Mouse (Mus musculus) gastrocnemius, postnatal 25 days (tissue): ENCODE results near the gene Pcp4. TPM values are rescaled to one million over a fixed set of nuclear protein-coding genes. Genes with fewer than 3 reads are reported as not detected.

Source experiments
- DNase-seq: peaks from one replicate; pipeline ENCODE4 v3.0.0; 2022
- total RNA-seq, 2 experiments: library from RNA; stranded (reverse); gene quantifications; 1 replicate in 1 of 2; 2 replicates in 1 of 2; pipeline ENCODE4 v1.2.3; 2021

The Pcp4 gene
- total RNA-seq, 2 experiments from 2014 or later: 0.46 to 0.94 TPM

GRCm38 (mm10) chr16:96487007-96487684, 19.7 kb downstream of the Pcp4 start:
- no peak for DNase-seq

- no peak for DNase-seq
Measured at GRCm38 (mm10) chr16:96488038-96488437, 20.6 kb downstream of the Pcp4 start.

DNA sequence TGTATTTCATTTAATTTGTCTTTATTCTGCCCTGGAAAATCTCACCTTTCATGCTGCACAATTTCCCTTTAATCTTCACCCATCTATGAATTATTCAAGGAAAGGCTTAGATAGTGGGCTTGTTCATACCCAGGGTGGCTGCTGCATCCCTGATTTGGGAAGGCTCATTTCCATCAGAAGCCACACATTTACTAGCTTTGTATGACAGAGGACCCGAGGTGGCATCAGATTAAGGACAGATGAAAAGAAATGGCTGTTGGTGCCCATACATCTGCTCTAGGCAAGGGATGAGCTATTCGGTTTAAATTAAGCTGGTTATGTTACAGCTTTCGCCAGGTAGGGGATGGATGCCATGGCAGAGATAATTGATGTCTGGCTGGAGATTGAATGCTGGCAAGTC, 24.1 kb downstream of the Pcp4 start:
- DNase-seq: no peak

DNA sequence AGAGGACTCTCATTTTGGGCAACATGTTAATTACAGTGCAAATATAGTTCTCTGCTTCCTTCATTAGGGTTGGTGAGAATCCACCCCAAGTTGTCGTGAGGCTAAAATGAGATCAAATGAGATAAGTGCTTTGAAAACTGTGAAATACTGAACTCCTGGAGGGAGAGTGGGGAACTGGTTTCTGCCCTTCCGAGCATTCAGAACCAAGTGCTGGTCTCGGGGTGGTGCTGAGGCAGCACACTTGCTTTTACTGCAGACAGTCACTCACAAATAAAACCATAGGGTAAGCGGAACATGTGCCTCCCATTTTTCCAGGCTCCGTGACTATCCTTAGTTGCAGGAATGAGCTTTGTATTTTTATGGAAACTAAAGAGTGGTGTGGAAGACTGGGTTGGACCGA, 26.7 kb downstream of the Pcp4 start:
- DNase-seq: no peak

- no peak for DNase-seq
Measured at GRCm38 (mm10) chr16:96498951-96499350, 31.5 kb downstream of the Pcp4 start.

- no peak for DNase-seq
Measured at GRCm38 (mm10) chr16:96501241-96501640, 33.8 kb downstream of the Pcp4 start.

DNA sequence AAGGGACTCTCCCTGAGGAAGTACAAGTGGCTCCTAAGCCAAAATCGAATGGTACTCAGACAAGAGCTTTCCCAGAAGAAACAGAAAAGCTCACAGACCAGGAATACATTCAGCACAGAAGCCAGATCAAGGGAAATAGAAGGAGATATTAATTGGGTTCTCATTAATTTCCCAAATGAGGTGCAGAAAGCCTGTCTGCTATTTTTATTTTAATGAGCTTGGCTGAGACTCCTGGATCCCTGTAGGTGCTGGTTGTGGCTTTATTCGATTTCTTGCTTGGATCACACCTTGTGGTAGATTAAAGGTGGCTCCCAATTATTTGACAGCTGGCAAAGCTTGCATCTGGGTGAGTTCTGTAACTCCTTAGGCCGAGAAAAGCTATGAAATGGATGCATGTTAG, 35.2 kb downstream of the Pcp4 start:
- no peak for DNase-seq

- peak; percentile 52 for DNase-seq
Measured at GRCm38 (mm10) chr16:96514466-96514865, 47.1 kb downstream of the Pcp4 start.

- no peak for DNase-seq
Measured at GRCm38 (mm10) chr16:96527476-96527875, 60.1 kb downstream of the Pcp4 start.

- no peak for DNase-seq
Measured at GRCm38 (mm10) chr16:96528471-96528870, 61.1 kb downstream of the Pcp4 start.

GRCm38 (mm10) chr16:96529896-96530568, 62.6 kb downstream of the Pcp4 start:
- no peak for DNase-seq

- DNase-seq: no peak
Measured at GRCm38 (mm10) chr16:96530569-96530898, 63.1 kb downstream of the Pcp4 start.

DNA sequence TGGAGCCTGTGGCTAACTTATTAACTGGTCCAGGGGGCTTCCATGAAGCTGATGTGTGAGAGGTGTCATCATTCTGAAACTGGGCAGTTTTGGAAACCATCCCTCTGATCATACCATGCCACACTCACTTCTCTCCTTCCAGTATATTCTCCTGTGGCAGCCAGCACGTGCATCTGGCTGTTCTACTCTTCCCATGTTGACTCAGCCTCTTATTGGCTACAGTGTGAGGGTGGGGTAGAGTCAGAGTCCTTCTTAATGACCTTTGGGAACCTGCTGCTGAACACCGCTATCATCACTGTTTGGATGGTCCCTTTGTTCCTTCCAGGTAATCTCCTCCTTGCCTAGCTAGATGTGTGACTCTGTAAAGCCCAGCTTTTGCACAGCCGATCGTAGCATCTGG, 63.6 kb downstream of the Pcp4 start:
- DNase-seq: no peak

DNA sequence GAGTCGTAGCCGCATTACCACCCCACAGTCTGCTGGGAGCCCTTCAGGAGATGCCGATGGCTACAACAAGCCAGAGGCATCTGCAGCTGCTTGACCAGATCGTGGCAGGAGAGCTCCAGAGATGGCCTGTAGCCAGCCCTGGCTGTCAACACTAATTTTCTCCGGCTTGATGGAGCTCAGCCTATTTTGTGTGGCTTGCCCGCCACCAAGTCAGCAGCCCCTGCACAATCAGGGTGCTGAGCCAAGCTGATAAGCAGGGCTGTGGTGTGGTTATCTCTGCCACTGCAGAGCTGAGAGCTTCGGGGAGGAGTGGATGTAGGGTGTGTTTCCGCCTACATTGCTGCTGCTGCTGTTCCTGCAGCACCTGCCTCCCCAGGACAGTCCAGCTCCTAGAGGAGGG, 66.3 kb downstream of the Pcp4 start:
- no peak for DNase-seq

GRCm38 (mm10) chr16:96535271-96535670, 67.9 kb downstream of the Pcp4 start:
- DNase-seq: no peak

- no peak for DNase-seq
Measured at GRCm38 (mm10) chr16:96536426-96536825, 69.0 kb downstream of the Pcp4 start.

- DNase-seq: no peak
Measured at GRCm38 (mm10) chr16:96539091-96539490, 71.7 kb downstream of the Pcp4 start.

DNA sequence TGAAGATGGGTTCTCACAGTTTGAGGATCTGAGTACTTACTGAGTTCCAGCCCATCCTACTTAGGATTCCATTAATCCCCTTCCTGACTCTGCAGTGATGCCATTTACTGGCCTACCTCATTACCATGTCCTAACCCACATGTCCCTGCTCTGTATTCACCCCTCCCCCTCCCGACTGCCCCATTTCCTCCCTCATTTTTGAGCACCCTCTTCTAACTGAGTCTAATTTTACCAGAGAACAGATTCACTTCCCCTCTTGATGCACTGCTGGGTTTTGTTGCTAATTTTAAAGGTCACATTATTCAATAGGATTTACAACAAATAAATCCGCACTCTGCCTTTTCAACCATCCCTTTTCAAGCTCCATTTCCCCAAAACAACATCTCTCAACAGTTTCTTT, 73.7 kb downstream of the Pcp4 start:
- DNase-seq: no peak

- no peak for DNase-seq
Measured at GRCm38 (mm10) chr16:96552680-96553079, 85.3 kb downstream of the Pcp4 start.

- no peak for DNase-seq
Measured at GRCm38 (mm10) chr16:96555412-96555811, 88.0 kb downstream of the Pcp4 start.

- no peak for DNase-seq
Measured at GRCm38 (mm10) chr16:96556621-96557020, 89.2 kb downstream of the Pcp4 start.

GRCm38 (mm10) chr16:96558341-96558740, 90.9 kb downstream of the Pcp4 start:
- DNase-seq: no peak

GRCm38 (mm10) chr16:96559796-96560195, 92.4 kb downstream of the Pcp4 start:
- DNase-seq: no peak
